Mouse (Mus musculus) midbrain, postnatal 0 days (tissue): ENCODE results near the gene Zkscan16. TPM values are rescaled to one million over a fixed set of nuclear protein-coding genes. Genes with fewer than 3 reads are reported as not detected.

Source experiments
- ATAC-seq: fragments of 200-750 bp; cut with Nextera tagmentation; 2 replicates; pipeline ENCODE4 v1.8.0; 2017; ENCODE audit warnings: moderate number of reproducible peaks, mild to moderate bottlenecking, moderate TSS enrichment, moderate library complexity; ENCODE audit not compliant: low FRiP score
- DNase-seq: peaks from one replicate; pipeline ENCODE4 v3.0.0-alpha.2; 2015; ENCODE audit warnings: low spot score
- H3K27ac ChIP-seq: fragments of 300-500 bp; sonication (generic); 2 replicates; pipeline ENCODE4 v1.5.1; 2014; ENCODE audit warnings: low read depth, mild to moderate bottlenecking, low read length, mixed read lengths
- H3K27me3 ChIP-seq: fragments of 300-500 bp; sonication (generic); 2 replicates; pipeline ENCODE4 v1.6.1; 2014; ENCODE audit warnings: low read length, control low read depth, mixed read lengths; ENCODE audit not compliant: insufficient read depth
- H3K36me3 ChIP-seq: fragments of 300-500 bp; sonication (generic); 2 replicates; pipeline ENCODE4 v1.6.1; 2014; ENCODE audit warnings: low read length, control low read depth, mixed read lengths; ENCODE audit not compliant: insufficient read depth
- H3K4me1 ChIP-seq: fragments of 300-500 bp; sonication (generic); 2 replicates; pipeline ENCODE4 v1.6.1; 2014; ENCODE audit warnings: mild to moderate bottlenecking, control low read depth, antibody characterized with exemption, low read length, mixed read lengths; ENCODE audit not compliant: insufficient read depth
- H3K4me2 ChIP-seq: fragments of 300-500 bp; sonication (generic); 2 replicates; pipeline ENCODE4 v1.6.1; 2014; ENCODE audit warnings: low read depth, mild to moderate bottlenecking, low read length, mixed read lengths; ENCODE audit not compliant: poor library complexity, severe bottlenecking
- H3K4me3 ChIP-seq: fragments of 300-500 bp; sonication (generic); 2 replicates; pipeline ENCODE4 v1.5.1; 2014; ENCODE audit warnings: low read depth, mild to moderate bottlenecking, low read length, moderate library complexity
- H3K9ac ChIP-seq: fragments of 300-500 bp; sonication (generic); replicated peaks from 2 replicates; pipeline ENCODE4 v1.6.1; 2014; ENCODE audit warnings: mild to moderate bottlenecking, low read length, moderate library complexity, mixed read lengths; ENCODE audit not compliant: poor library complexity, severe bottlenecking
- H3K9me3 ChIP-seq: fragments of 300-500 bp; sonication (generic); 2 replicates; pipeline ENCODE4 v1.6.1; 2016; ENCODE audit warnings: low read length, control low read depth
- CTCF ChIP-seq: IDR thresholded peaks from 2 replicates; pipeline ENCODE4 v1.5.1; 2016; ENCODE audit warnings: antibody characterized with exemption, mild to moderate bottlenecking
- WGBS: fragments of 180-500 bp; shearing (Covaris S2); extraction: QIAGEN DNeasy Blood & Tissue Kit; methylation state at CpG from one replicate; pipeline ENCODE4 v1.1.7; 2014; 5-methylcytosine and 5-hydroxymethylcytosine counted together
- polyA plus RNA-seq: library from polyadenylated mRNA; unstranded; fragments of >200 nt; fragmentation: Nextera tagmentation; extraction: Ambion mirVana; gene quantifications from 2 replicates; pipeline ENCODE4 v1.2.1, GENCODE M21; 2015
- total RNA-seq: library from RNA; depleted of rRNA; stranded (reverse); fragments of >200 nt; gene quantifications from 2 replicates; pipeline ENCODE4 v1.2.3, GENCODE M21; 2014

Zkscan16 gene
- total and polyA plus RNA-seq, 2 experiments from 2014 or later = 2.4 to 4.9 TPM

GRCm38 (mm10) chr4:58910175-58911068 is 33.0 kb upstream of the Zkscan16 start:
- H3K9me3 ChIP-seq = no peaks in the 10 kb centered on the region
- peak overlapping the region; percentile 90 for H3K4me3 ChIP-seq
- DNase-seq (no peak), ATAC-seq (no peak)
- H3K9ac ChIP-seq = peak overlapping the region; percentile 98
- 33% methylated on average over 16 of the region's 16 CpGs for WGBS
- TF ChIP-seq CTCF = no peak
- H3K4me1 ChIP-seq = peaks cover 3% of the 10 kb centered on the region; the same call in 1 of the 2 replicates
- peak overlapping the region; percentile 99 for H3K27ac ChIP-seq
- no peaks in the 10 kb centered on the region for H3K27me3 ChIP-seq
- no peaks in the 10 kb centered on the region for H3K36me3 ChIP-seq
- H3K4me2 ChIP-seq = peak overlapping the region; percentile 73

- peak overlapping the region; percentile 98 for H3K9ac ChIP-seq
- H3K27ac ChIP-seq = peak overlapping the region; percentile 99
- TF ChIP-seq CTCF = no peak
- no peaks in the 10 kb centered on the region for H3K36me3 ChIP-seq
- peak; percentile 81 for DNase-seq
- H3K9me3 ChIP-seq = no peaks in the 10 kb centered on the region
- ATAC-seq = peak; percentile 76
- H3K4me3 ChIP-seq = peak overlapping the region; percentile 90
- under 1% methylated on average over 53 of the region's 56 CpGs for WGBS
- no peaks in the 10 kb centered on the region for H3K27me3 ChIP-seq
- H3K4me2 ChIP-seq = peak overlapping the region; percentile 73
- peaks cover 3% of the 10 kb centered on the region; the same call in 1 of the 2 replicates for H3K4me1 ChIP-seq
Measured at GRCm38 (mm10) chr4:58911069-58911830, 32.2 kb upstream of the Zkscan16 start.

DNA sequence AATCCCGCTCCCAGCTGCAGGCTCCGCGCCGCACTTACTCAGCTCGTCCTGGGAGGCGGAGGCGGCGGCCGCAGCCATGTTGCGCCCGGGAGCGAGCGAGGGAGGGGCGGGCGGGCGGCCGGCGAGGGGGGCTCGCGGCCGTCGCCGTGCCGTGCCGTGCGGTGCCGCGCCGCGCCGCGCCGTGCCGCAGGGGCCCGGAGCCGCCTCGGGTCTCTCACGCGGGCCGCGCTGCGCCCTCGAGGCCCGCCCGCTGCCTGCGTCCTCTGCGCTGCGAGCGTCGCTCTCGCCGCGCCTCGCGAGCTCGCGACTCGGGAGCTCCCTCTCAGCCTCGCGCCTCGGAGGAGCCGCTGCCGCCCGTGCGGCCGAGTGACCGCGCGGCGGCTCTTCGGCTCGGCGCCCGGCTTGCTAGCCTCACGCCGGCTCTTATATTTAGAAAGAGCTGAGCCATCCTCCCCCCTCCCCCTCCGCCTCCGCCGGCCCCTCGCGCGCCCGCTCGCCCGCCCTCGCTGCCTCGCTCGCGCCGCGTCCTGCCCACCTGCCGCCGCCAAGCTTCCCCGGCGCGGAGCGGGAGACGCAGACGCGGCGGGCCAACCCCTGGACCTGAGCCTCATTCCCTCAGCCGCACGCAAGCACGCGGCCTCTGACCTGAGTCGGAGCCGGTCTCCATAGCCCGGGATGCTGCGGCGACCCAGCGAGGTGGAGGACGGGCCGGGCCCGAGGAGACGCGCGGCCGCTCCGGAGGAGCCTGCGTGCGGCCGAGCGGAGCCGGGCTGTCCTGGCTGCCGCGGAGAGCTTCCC is 31.4 kb upstream of the Zkscan16 start:
- ATAC-seq (peak; percentile 86), DNase-seq (peak; percentile 75)
- Histone ChIP-seq H3K9me3 (no peaks in the 10 kb centered on the region), H3K27ac (peak overlapping the region; percentile 99), H3K4me1 (peaks cover 3% of the 10 kb centered on the region; the same call in 1 of the 2 replicates), H3K36me3 (no peaks in the 10 kb centered on the region), H3K4me2 (peak overlapping the region; percentile 73), H3K27me3 (no peaks in the 10 kb centered on the region), H3K9ac (peak overlapping the region; percentile 98), H3K4me3 (peak overlapping the region; percentile 90)
- WGBS = under 1% methylated on average over 96 of the region's 126 CpGs
- TF ChIP-seq CTCF = no peak

DNA sequence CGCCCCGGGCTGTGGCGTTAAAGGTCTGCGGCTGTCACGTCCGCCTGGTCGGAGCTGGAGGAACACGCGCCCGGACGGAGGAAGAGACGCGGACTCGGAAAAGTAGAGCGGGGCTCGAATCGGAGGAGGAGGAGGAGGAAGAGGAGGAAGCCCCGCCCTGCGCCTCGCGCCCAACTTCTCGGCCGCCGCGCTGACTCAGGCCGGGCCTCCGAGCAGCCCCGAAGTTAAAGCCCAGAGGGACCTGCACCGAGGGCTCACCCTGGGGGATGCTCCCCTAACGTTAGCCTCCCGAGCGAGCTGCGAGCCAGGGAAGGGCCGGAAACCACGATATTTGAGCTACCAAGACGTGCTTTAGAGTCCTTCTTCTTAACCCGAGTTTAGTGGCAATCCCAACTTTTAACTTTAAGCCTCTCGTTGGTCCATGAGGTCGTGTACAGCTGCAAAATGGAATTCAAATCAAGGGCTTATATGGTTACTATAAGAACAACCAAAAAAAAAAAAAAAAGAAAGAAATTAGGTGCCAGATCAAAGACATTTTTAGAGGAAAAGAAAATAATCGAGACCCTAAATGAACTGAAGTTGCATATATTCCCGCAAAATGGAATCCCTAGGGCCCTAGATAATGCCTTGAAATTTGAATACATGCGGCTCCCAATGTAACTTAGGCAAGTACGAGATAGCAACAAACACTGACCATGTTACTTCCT is 30.6 kb upstream of the Zkscan16 start, which contains the start of gene Ecpas:
Gene Ecpas (minus strand): TSS at position 121 of the 707 bp plus-strand sequence.
- Histone ChIP-seq H3K27ac (peak within 1 kb of the TSS; percentile 99), H3K9me3 (no peaks in the 10 kb centered on the region), H3K4me2 (peak within 1 kb of the TSS; percentile 73), H3K36me3 (no peaks in the 10 kb centered on the region), H3K9ac (peak within 1 kb of the TSS; percentile 98), H3K27me3 (no peaks in the 10 kb centered on the region), H3K4me3 (peak within 1 kb of the TSS; percentile 90), H3K4me1 (peaks cover 3% of the 10 kb centered on the region; the same call in 1 of the 2 replicates)
- DNase-seq = peak; percentile 62
- ATAC-seq = peak; percentile 52
- no peak for TF ChIP-seq CTCF
- WGBS = 2% methylated on average over 40 of the region's 43 CpGs
